Mouse (Mus musculus): ENCODE measurements around the gene Dhrs7c. TPM values are rescaled to one million over a fixed set of nuclear protein-coding genes. Genes with fewer than 3 reads are reported as not detected.

The Dhrs7c gene
- 13.0 and 14.7 TPM in 2 replicates for polyA plus RNA-seq (2014; fragmentation: Nextera tagmentation; extraction: Ambion mirVana)

- no peaks in the 10 kb centered on the region for H3K36me3 ChIP-seq (ENCODE audit: control insufficient read depth, insufficient read depth, low read length)
- no peaks in the 10 kb centered on the region for H3K27me3 ChIP-seq (ENCODE audit: control insufficient read depth, insufficient read depth, low read length)
- peak within 1 kb of the TSS; percentile 84 to 86 for H3K27ac ChIP-seq (replicated peaks in 1 of 2; ENCODE audit: control insufficient read depth in 1 of 2, insufficient read depth in 1 of 2, low read depth in 2 of 2, low read length in 2 of 2)
- WGBS, result 32% methylated on average over 7 of the region's 7 CpGs
- H3K4me1 ChIP-seq (ENCODE audit: control insufficient read depth in 2 of 2, insufficient read depth in 2 of 2, low read length in 2 of 2), result peaks cover 15 to 32% of the 10 kb centered on the region in 2 experiments
- H3K9ac ChIP-seq (ENCODE audit: low read length), result no peak within 1 kb of the TSS
- H3K9me3 ChIP-seq (ENCODE audit: control insufficient read depth, low read length), result no peaks in the 10 kb centered on the region
- peak within 1 kb of the TSS in 1 of 2 experiments; percentile 9; a peak in 1 of 4 replicates for H3K4me3 ChIP-seq (ENCODE audit: control insufficient read depth in 1 of 2, insufficient read depth in 1 of 2, low read depth in 1 of 2, low read length in 2 of 2)
- peak; percentile 64; the same call in 1 of the 2 replicates for ATAC-seq (ENCODE audit: insufficient number of reproducible peaks, insufficient read depth, low FRiP score, low read depth)
- peak within 1 kb of the TSS; percentile 47 for H3K4me2 ChIP-seq (ENCODE audit: low read length)
Observed at GRCm38 (mm10) chr11:67797931-67798330, at the start of gene Dhrs7c. TSS of gene Dhrs7c (plus strand) at chr11:67798187.

GRCm38 (mm10) chr11:67756287-67756686, 41.7 kb upstream of the Dhrs7c start:
- Histone ChIP-seq H3K9me3 (ENCODE audit: control insufficient read depth, low read length) (no peaks in the 10 kb centered on the region), H3K9ac (ENCODE audit: low read length) (no peak overlapping the region), H3K27me3 (ENCODE audit: control insufficient read depth, insufficient read depth, low read length) (no peaks in the 10 kb centered on the region), H3K27ac (replicated peaks in 1 of 2; ENCODE audit: control insufficient read depth in 1 of 2, insufficient read depth in 1 of 2, low read depth in 2 of 2, low read length in 2 of 2) (no peak overlapping the region), H3K4me2 (ENCODE audit: low read length) (no peak overlapping the region), H3K36me3 (ENCODE audit: control insufficient read depth, insufficient read depth, low read length) (no peaks in the 10 kb centered on the region), H3K4me3 (ENCODE audit: control insufficient read depth in 1 of 2, insufficient read depth in 1 of 2, low read depth in 1 of 2, low read length in 2 of 2) (no peak overlapping the region), H3K4me1 (ENCODE audit: control insufficient read depth in 2 of 2, insufficient read depth in 2 of 2, low read length in 2 of 2) (no peaks in the 10 kb centered on the region)
- ATAC-seq (ENCODE audit: insufficient number of reproducible peaks, insufficient read depth, low FRiP score, low read depth), result no peak
- 90% methylated on average over 1 of the region's 1 CpGs for WGBS

GRCm38 (mm10) chr11:67757373-67758167, 40.4 kb upstream of the Dhrs7c start:
- 67% methylated on average over 15 of the region's 15 CpGs for WGBS
- H3K9ac ChIP-seq (ENCODE audit: low read length), result no peak overlapping the region
- ATAC-seq (ENCODE audit: insufficient number of reproducible peaks, insufficient read depth, low FRiP score, low read depth), result no peak
- no peaks in the 10 kb centered on the region for H3K27me3 ChIP-seq (ENCODE audit: control insufficient read depth, insufficient read depth, low read length)
- no peaks in the 10 kb centered on the region for H3K36me3 ChIP-seq (ENCODE audit: control insufficient read depth, insufficient read depth, low read length)
- no peaks in the 10 kb centered on the region for H3K4me1 ChIP-seq (ENCODE audit: control insufficient read depth in 2 of 2, insufficient read depth in 2 of 2, low read length in 2 of 2)
- H3K9me3 ChIP-seq (ENCODE audit: control insufficient read depth, low read length), result no peaks in the 10 kb centered on the region
- H3K4me2 ChIP-seq (ENCODE audit: low read length), result no peak overlapping the region
- H3K4me3 ChIP-seq (ENCODE audit: control insufficient read depth in 1 of 2, insufficient read depth in 1 of 2, low read depth in 1 of 2, low read length in 2 of 2), result no peak overlapping the region
- H3K27ac ChIP-seq (replicated peaks in 1 of 2; ENCODE audit: control insufficient read depth in 1 of 2, insufficient read depth in 1 of 2, low read depth in 2 of 2, low read length in 2 of 2), result no peak overlapping the region

- no peak within 1 kb of the TSS for H3K27ac ChIP-seq (replicated peaks in 1 of 2; ENCODE audit: control insufficient read depth in 1 of 2, insufficient read depth in 1 of 2, low read depth in 2 of 2, low read length in 2 of 2)
- no peak within 1 kb of the TSS for H3K4me3 ChIP-seq (ENCODE audit: control insufficient read depth in 1 of 2, insufficient read depth in 1 of 2, low read depth in 1 of 2, low read length in 2 of 2)
- H3K9me3 ChIP-seq (ENCODE audit: control insufficient read depth, low read length), result no peaks in the 10 kb centered on the region
- 75% methylated on average over 14 of the region's 14 CpGs for WGBS
- no peaks in the 10 kb centered on the region for H3K36me3 ChIP-seq (ENCODE audit: control insufficient read depth, insufficient read depth, low read length)
- H3K4me2 ChIP-seq (ENCODE audit: low read length), result no peak within 1 kb of the TSS
- H3K27me3 ChIP-seq (ENCODE audit: control insufficient read depth, insufficient read depth, low read length), result no peaks in the 10 kb centered on the region
- ATAC-seq (ENCODE audit: insufficient number of reproducible peaks, insufficient read depth, low FRiP score, low read depth), result no peak
- H3K9ac ChIP-seq (ENCODE audit: low read length), result no peak within 1 kb of the TSS
- no peaks in the 10 kb centered on the region for H3K4me1 ChIP-seq (ENCODE audit: control insufficient read depth in 2 of 2, insufficient read depth in 2 of 2, low read length in 2 of 2)
Observed at GRCm38 (mm10) chr11:67771053-67771452, 26.9 kb upstream of the Dhrs7c start, which contains the start of gene Glp2r. TSS of gene Glp2r (minus strand) at chr11:67771153.

DNA sequence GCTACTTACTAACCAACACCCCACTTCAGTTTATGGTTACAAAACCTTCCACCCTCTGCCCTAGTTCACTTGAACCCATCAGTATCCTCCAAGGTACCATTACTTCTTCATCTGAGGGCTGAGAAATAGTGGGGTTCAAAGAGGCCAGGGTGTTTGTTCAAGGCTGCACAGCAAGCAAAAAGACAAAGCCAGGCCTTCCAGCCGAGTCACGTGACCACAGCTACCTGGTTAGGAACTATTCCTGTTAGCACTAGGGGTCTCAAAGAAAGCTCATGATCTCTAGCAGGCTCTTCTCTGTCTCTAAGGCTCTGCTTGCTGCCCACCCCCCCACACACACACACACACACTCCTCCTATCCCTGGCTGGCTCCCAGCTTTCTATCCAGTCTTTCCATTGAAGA, 26.3 kb upstream of the Dhrs7c start:
- no peak overlapping the region for H3K4me2 ChIP-seq (ENCODE audit: low read length)
- no peak for ATAC-seq (ENCODE audit: insufficient number of reproducible peaks, insufficient read depth, low FRiP score, low read depth)
- H3K27ac ChIP-seq (replicated peaks in 1 of 2; ENCODE audit: control insufficient read depth in 1 of 2, insufficient read depth in 1 of 2, low read depth in 2 of 2, low read length in 2 of 2), result no peak overlapping the region
- no peak overlapping the region for H3K4me3 ChIP-seq (ENCODE audit: control insufficient read depth in 1 of 2, insufficient read depth in 1 of 2, low read depth in 1 of 2, low read length in 2 of 2)
- 57% methylated on average over 2 of the region's 2 CpGs for WGBS
- no peaks in the 10 kb centered on the region for H3K27me3 ChIP-seq (ENCODE audit: control insufficient read depth, insufficient read depth, low read length)
- no peaks in the 10 kb centered on the region for H3K9me3 ChIP-seq (ENCODE audit: control insufficient read depth, low read length)
- no peaks in the 10 kb centered on the region for H3K4me1 ChIP-seq (ENCODE audit: control insufficient read depth in 2 of 2, insufficient read depth in 2 of 2, low read length in 2 of 2)
- H3K36me3 ChIP-seq (ENCODE audit: control insufficient read depth, insufficient read depth, low read length), result no peaks in the 10 kb centered on the region
- no peak overlapping the region for H3K9ac ChIP-seq (ENCODE audit: low read length)

GRCm38 (mm10) chr11:67772577-67772976, 25.4 kb upstream of the Dhrs7c start:
- Histone ChIP-seq H3K9me3 (ENCODE audit: control insufficient read depth, low read length) (no peaks in the 10 kb centered on the region), H3K9ac (ENCODE audit: low read length) (no peak overlapping the region), H3K36me3 (ENCODE audit: control insufficient read depth, insufficient read depth, low read length) (no peaks in the 10 kb centered on the region), H3K4me2 (ENCODE audit: low read length) (no peak overlapping the region), H3K4me3 (ENCODE audit: control insufficient read depth in 1 of 2, insufficient read depth in 1 of 2, low read depth in 1 of 2, low read length in 2 of 2) (no peak overlapping the region), H3K27me3 (ENCODE audit: control insufficient read depth, insufficient read depth, low read length) (no peaks in the 10 kb centered on the region), H3K4me1 (ENCODE audit: control insufficient read depth in 2 of 2, insufficient read depth in 2 of 2, low read length in 2 of 2) (no peaks in the 10 kb centered on the region), H3K27ac (replicated peaks in 1 of 2; ENCODE audit: control insufficient read depth in 1 of 2, insufficient read depth in 1 of 2, low read depth in 2 of 2, low read length in 2 of 2) (no peak overlapping the region)
- ATAC-seq (ENCODE audit: insufficient number of reproducible peaks, insufficient read depth, low FRiP score, low read depth), result no peak
- 21% methylated on average over 8 of the region's 8 CpGs for WGBS

- Histone ChIP-seq H3K4me2 (ENCODE audit: low read length) (no peak within 1 kb of the TSS), H3K9ac (ENCODE audit: low read length) (no peak within 1 kb of the TSS), H3K27ac (replicated peaks in 1 of 2; ENCODE audit: control insufficient read depth in 1 of 2, insufficient read depth in 1 of 2, low read depth in 2 of 2, low read length in 2 of 2) (no peak within 1 kb of the TSS), H3K9me3 (ENCODE audit: control insufficient read depth, low read length) (no peaks in the 10 kb centered on the region), H3K4me3 (ENCODE audit: control insufficient read depth in 1 of 2, insufficient read depth in 1 of 2, low read depth in 1 of 2, low read length in 2 of 2) (no peak within 1 kb of the TSS), H3K4me1 (ENCODE audit: control insufficient read depth in 2 of 2, insufficient read depth in 2 of 2, low read length in 2 of 2) (no peaks in the 10 kb centered on the region), H3K27me3 (ENCODE audit: control insufficient read depth, insufficient read depth, low read length) (no peaks in the 10 kb centered on the region), H3K36me3 (ENCODE audit: control insufficient read depth, insufficient read depth, low read length) (no peaks in the 10 kb centered on the region)
- 80% methylated on average over 12 of the region's 12 CpGs for WGBS
- ATAC-seq (ENCODE audit: insufficient number of reproducible peaks, insufficient read depth, low FRiP score, low read depth), result no peak
Observed at GRCm38 (mm10) chr11:67774379-67774778, 23.6 kb upstream of the Dhrs7c start, which contains the start of gene Gsg1l2. TSS of gene Gsg1l2 (plus strand) at chr11:67774608.

Data from heart, embryonic 14.5 days (tissue).